Mouse (Mus musculus) embryonic facial prominence, embryonic 14.5 days (tissue): Measurements from ENCODE around the gene Ttll10. TPM values are rescaled to one million over a fixed set of nuclear protein-coding genes. Genes with fewer than 3 reads are reported as not detected.
A peak's percentile ranks its signal among the peaks of the same experiment; 100 is the strongest.

ENCODE experiments used
- ATAC-seq: fragments of 200-750 bp; cut with Nextera tagmentation; 2 replicates; pipeline ENCODE4 v1.8.0; 2017; ENCODE audit warnings: low read depth, moderate number of reproducible peaks, moderate TSS enrichment
- DNase-seq: peaks from one replicate; pipeline ENCODE4 v3.0.0-alpha.2; 2015; ENCODE audit warnings: low spot score
- H3K27ac ChIP-seq: fragments of 300-500 bp; sonication (generic); replicated peaks from 2 replicates; pipeline ENCODE4 v1.5.1; 2014; ENCODE audit warnings: low read depth, mild to moderate bottlenecking, low read length, moderate library complexity
- H3K27me3 ChIP-seq: fragments of 300-500 bp; sonication (generic); replicated peaks from 2 replicates; pipeline ENCODE4 v1.6.1; 2014; ENCODE audit warnings: low read length; ENCODE audit not compliant: control insufficient read depth, insufficient read depth
- H3K36me3 ChIP-seq: fragments of 300-500 bp; sonication (generic); 2 replicates; pipeline ENCODE4 v1.6.1; 2014; ENCODE audit warnings: low read length, mixed read lengths; ENCODE audit not compliant: control insufficient read depth, insufficient read depth
- H3K4me1 ChIP-seq: fragments of 300-500 bp; sonication (generic); 2 replicates; pipeline ENCODE4 v1.6.1; 2014; ENCODE audit warnings: antibody characterized with exemption, low read length; ENCODE audit not compliant: control insufficient read depth, insufficient read depth
- H3K4me2 ChIP-seq: fragments of 300-500 bp; sonication (generic); 2 replicates; pipeline ENCODE4 v1.6.1; 2014; ENCODE audit warnings: low read depth, mild to moderate bottlenecking, low read length, moderate library complexity, mixed read lengths
- H3K4me3 ChIP-seq: fragments of 300-500 bp; sonication (generic); 2 replicates; pipeline ENCODE4 v1.5.1; 2014; ENCODE audit warnings: low read depth, mild to moderate bottlenecking, low read length
- H3K9ac ChIP-seq: fragments of 300-500 bp; sonication (generic); 2 replicates; pipeline ENCODE4 v1.6.1; 2014; ENCODE audit warnings: low read depth, mild to moderate bottlenecking, low read length, moderate library complexity, mixed read lengths
- H3K9me3 ChIP-seq: fragments of 300-500 bp; sonication (generic); 2 replicates; pipeline ENCODE4 v1.6.1; 2016; ENCODE audit warnings: low read length; ENCODE audit not compliant: control insufficient read depth
- WGBS: fragments of 180-500 bp; shearing (Covaris S2); extraction: QIAGEN DNeasy Blood & Tissue Kit; methylation state at CpG from one replicate; pipeline ENCODE4 v1.1.7; 2014; 5-methylcytosine and 5-hydroxymethylcytosine counted together
- polyA plus RNA-seq: library from polyadenylated mRNA; unstranded; fragments of >200 nt; fragmentation: Nextera tagmentation; extraction: Ambion mirVana; gene quantifications from 2 replicates; pipeline ENCODE4 v1.2.1, GENCODE M21; 2014

The Ttll10 gene
- polyA plus RNA-seq, 1 experiment from 2014 or later = 1.2 TPM

- no peaks in the 10 kb centered on the region for H3K4me1 ChIP-seq
- H3K9me3 ChIP-seq = no peaks in the 10 kb centered on the region
- no peak for ATAC-seq
- H3K36me3 ChIP-seq = no peaks in the 10 kb centered on the region
- H3K27me3 ChIP-seq = no peaks in the 10 kb centered on the region
- H3K27ac ChIP-seq = no peak overlapping the region
- H3K4me3 ChIP-seq = no peak overlapping the region
- H3K4me2 ChIP-seq = no peak overlapping the region
- no peak overlapping the region for H3K9ac ChIP-seq
- 75% methylated on average over 1 of the region's 1 CpGs for WGBS
- no peak for DNase-seq
Observed at GRCm38 (mm10) chr4:156091236-156091635, 32.0 kb upstream of the Ttll10 start.

- 33% methylated on average over 5 of the region's 5 CpGs for WGBS
- ATAC-seq = no peak
- DNase-seq = no peak
- no peaks in the 10 kb centered on the region for H3K27me3 ChIP-seq
- H3K27ac ChIP-seq = no peak overlapping the region
- no peaks in the 10 kb centered on the region for H3K36me3 ChIP-seq
- H3K4me1 ChIP-seq = peaks cover 4% of the 10 kb centered on the region; the same call in 1 of the 2 replicates
- no peak overlapping the region for H3K4me3 ChIP-seq
- no peaks in the 10 kb centered on the region for H3K9me3 ChIP-seq
- no peak overlapping the region for H3K4me2 ChIP-seq
- no peak overlapping the region for H3K9ac ChIP-seq
Observed at GRCm38 (mm10) chr4:156087398-156088087, 28.3 kb upstream of the Ttll10 start.

GRCm38 (mm10) chr4:156085256-156085655, 26.0 kb upstream of the Ttll10 start:
- no peak overlapping the region for H3K4me2 ChIP-seq
- no peaks in the 10 kb centered on the region for H3K9me3 ChIP-seq
- ATAC-seq = no peak
- DNase-seq = no peak
- H3K4me1 ChIP-seq = peaks cover 4% of the 10 kb centered on the region; the same call in 1 of the 2 replicates
- no peak overlapping the region for H3K4me3 ChIP-seq
- H3K36me3 ChIP-seq = no peaks in the 10 kb centered on the region
- no peaks in the 10 kb centered on the region for H3K27me3 ChIP-seq
- WGBS = 82% methylated on average over 8 of the region's 8 CpGs
- H3K9ac ChIP-seq = no peak overlapping the region
- H3K27ac ChIP-seq = no peak overlapping the region

GRCm38 (mm10) chr4:156084096-156084879, 25.1 kb upstream of the Ttll10 start:
- Histone ChIP-seq H3K27me3 (no peaks in the 10 kb centered on the region), H3K4me3 (no peak overlapping the region), H3K36me3 (no peaks in the 10 kb centered on the region), H3K4me1 (peaks cover 4% of the 10 kb centered on the region; the same call in 1 of the 2 replicates), H3K9ac (no peak overlapping the region), H3K9me3 (no peaks in the 10 kb centered on the region), H3K27ac (peak overlapping the region; percentile 67; the same call in 1 of the 2 replicates), H3K4me2 (no peak overlapping the region)
- ATAC-seq (no peak), DNase-seq (no peak)
- 65% methylated on average over 9 of the region's 9 CpGs for WGBS

GRCm38 (mm10) chr4:156083348-156083747, 24.1 kb upstream of the Ttll10 start:
- ATAC-seq (peak; percentile 87), DNase-seq (peak; percentile 88)
- Histone ChIP-seq H3K9ac (no peak overlapping the region), H3K27me3 (peaks cover 1% of the 10 kb centered on the region; the same call in 1 of the 2 replicates), H3K9me3 (no peaks in the 10 kb centered on the region), H3K27ac (peak overlapping the region; percentile 67; the same call in 1 of the 2 replicates), H3K36me3 (no peaks in the 10 kb centered on the region), H3K4me1 (peaks cover 4% of the 10 kb centered on the region; the same call in 1 of the 2 replicates), H3K4me3 (no peak overlapping the region), H3K4me2 (no peak overlapping the region)
- 52% methylated on average over 5 of the region's 5 CpGs for WGBS

- peaks cover 5% of the 10 kb centered on the region; the same call in 1 of the 2 replicates for H3K4me1 ChIP-seq
- H3K4me3 ChIP-seq = no peak overlapping the region
- H3K4me2 ChIP-seq = no peak overlapping the region
- no peak; the same call in 1 of the 2 replicates for ATAC-seq
- WGBS = 48% methylated on average over 4 of the region's 4 CpGs
- no peak for DNase-seq
- no peak overlapping the region for H3K9ac ChIP-seq
- H3K27me3 ChIP-seq = peaks cover 7% of the 10 kb centered on the region; the same call in 1 of the 2 replicates
- H3K9me3 ChIP-seq = no peaks in the 10 kb centered on the region
- peak overlapping the region; percentile 67; the same call in 1 of the 2 replicates for H3K27ac ChIP-seq
- no peaks in the 10 kb centered on the region for H3K36me3 ChIP-seq
Observed at GRCm38 (mm10) chr4:156082621-156083234, 23.5 kb upstream of the Ttll10 start.

GRCm38 (mm10) chr4:156077499-156078301, 18.5 kb upstream of the Ttll10 start:
- peak overlapping the region; percentile 79 for H3K4me2 ChIP-seq
- no peaks in the 10 kb centered on the region for H3K9me3 ChIP-seq
- 0% methylated on average over 47 of the region's 58 CpGs for WGBS
- peaks cover 15% of the 10 kb centered on the region for H3K4me1 ChIP-seq
- no peaks in the 10 kb centered on the region for H3K36me3 ChIP-seq
- H3K27me3 ChIP-seq = peaks cover 11% of the 10 kb centered on the region; the same call in 1 of the 2 replicates
- DNase-seq = peak; percentile 74
- peak overlapping the region; percentile 57 for H3K27ac ChIP-seq
- H3K4me3 ChIP-seq = peak overlapping the region; percentile 43
- peak; percentile 86 for ATAC-seq
- peak overlapping the region; percentile 55 for H3K9ac ChIP-seq
